Mouse (Mus musculus): ENCODE measurements around the gene Metap2. TPM values are rescaled to one million over a fixed set of nuclear protein-coding genes. Genes with fewer than 3 reads are reported as not detected.
A peak's percentile ranks its signal among the peaks of the same experiment; 100 is the strongest.

Metap2 gene
- total RNA-seq, 2 experiments from 2014 or later, result 111 to 126 TPM

DNA sequence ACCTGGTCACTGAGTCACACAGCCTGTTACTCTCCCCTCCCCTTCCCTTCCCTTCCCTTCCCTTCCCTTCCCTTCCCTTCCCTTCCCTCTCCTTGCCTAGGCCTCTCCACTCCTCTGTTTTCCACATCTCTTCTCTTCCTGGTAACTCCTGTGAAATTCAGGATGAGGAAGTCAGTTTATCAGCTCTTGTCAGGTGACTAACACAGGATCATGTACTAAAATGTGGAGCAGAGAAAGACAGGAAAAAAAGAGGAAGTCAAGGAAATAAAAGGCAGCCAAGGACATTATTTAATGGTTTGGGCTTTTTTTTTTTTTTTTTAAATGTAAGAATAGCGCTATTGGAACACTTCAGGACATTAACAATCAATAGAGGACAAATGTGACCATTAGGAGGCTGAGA is 12.1 kb upstream of the Metap2 start:
- Histone ChIP-seq H3K4me3 (no peak overlapping the region), H3K27ac (no peak overlapping the region)
- intact Hi-C loops (cut with DNase I), result no loop called here
- no peak for DNase-seq (ENCODE audit: extremely low spot score in 1 of 2, low spot score in 2 of 2)
- TF ChIP-seq CTCF (IDR thresholded peaks at IDR 0.05), result no peak

DNA sequence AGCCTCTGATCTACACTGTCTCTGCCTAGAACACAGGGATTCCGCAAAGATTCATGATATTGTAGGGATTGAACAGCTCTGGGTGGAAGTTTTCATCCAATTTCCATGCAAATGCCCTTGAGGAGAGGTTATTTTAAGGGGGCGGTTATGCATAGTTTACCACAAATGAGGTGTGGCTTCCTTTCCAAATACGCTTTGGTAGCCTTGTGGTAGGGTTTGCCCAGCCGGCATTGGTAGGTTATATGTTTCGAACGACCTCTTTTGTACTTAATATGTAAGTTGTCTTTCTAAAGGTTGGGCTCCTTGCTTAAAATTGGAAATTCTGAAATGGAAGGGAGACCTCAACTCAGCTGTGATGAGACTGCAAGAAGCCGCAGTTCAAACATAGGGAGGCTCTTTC is 11.6 kb upstream of the Metap2 start:
- Histone ChIP-seq H3K27ac (no peak overlapping the region), H3K4me3 (no peak overlapping the region)
- TF ChIP-seq CTCF (IDR thresholded peaks at IDR 0.05), result no peak
- intact Hi-C loops (cut with DNase I), result no loop called here
- no peak for DNase-seq (ENCODE audit: extremely low spot score in 1 of 2, low spot score in 2 of 2)

DNA sequence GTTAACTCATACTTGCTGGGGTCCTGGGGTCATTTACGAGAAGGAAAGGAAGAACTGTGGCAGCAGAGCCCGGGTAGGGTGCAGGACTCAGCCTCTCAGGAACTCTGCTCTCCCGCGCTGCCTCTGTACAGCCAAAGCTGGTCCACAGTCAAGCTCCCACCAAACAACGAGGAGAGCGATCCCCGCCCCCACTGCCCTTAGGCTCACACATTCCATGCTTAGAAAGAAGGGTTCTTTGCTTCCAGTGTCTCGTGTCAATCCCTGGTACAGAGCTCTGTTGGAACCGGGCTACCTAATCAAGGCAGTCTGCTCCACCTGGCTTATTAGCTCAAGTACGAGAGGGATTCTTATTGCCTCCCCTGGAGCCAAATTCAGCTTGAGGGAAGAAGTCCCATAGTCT is 10.5 kb upstream of the Metap2 start:
- no peak for TF ChIP-seq CTCF (IDR thresholded peaks at IDR 0.05)
- Histone ChIP-seq H3K4me3 (no peak overlapping the region), H3K27ac (no peak overlapping the region)
- intact Hi-C loops (cut with DNase I), result no loop called here
- DNase-seq (ENCODE audit: extremely low spot score in 1 of 2, low spot score in 2 of 2), result no peak

DNA sequence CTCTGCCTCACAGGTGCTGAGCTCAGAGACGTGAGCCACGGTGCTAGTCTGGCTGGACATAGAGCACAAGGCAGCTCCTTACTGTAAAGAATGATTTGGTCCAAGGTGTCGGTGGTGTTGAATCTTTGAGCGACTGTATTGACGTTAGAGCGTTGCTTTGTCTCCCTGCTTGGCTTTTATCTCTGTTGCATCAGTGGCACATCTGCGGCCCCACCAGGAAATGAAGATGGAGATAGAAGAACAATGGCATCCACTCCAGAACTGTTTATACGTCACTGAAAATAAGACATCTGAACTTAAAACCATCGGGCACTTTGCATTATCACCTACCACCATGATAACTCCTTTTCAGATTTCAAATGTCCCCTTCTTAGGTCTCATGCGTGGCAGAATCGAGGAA is 3.0 kb upstream of the Metap2 start:
- Histone ChIP-seq H3K4me3 (no peak overlapping the region), H3K27ac (no peak overlapping the region)
- DNase-seq (ENCODE audit: extremely low spot score in 1 of 2, low spot score in 2 of 2), result no peak
- no peak for TF ChIP-seq CTCF (IDR thresholded peaks at IDR 0.05)
- intact Hi-C loops (cut with DNase I), result no loop called here

DNA sequence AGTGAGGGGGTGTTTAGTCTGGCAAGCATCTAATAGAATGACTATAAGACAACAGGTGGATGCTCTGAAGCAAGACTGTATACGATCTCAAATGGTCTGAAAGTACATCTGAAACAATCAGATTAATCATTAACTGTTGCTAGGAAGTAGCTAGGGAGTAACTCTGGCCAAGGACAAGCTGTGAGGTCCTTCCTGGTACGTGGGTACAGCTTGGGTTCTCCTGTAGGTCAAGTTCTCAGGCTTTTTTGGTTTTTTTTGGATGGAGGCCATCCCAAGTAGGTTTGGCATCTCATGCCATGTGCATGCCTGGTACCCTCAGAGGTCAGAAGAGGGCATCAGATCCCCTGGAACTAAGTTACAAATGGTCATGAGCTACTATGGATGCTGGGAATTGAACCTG is 2.4 kb upstream of the Metap2 start:
- Histone ChIP-seq H3K27ac (no peak overlapping the region), H3K4me3 (no peak overlapping the region)
- intact Hi-C loops (cut with DNase I), result no loop called here
- no peak for TF ChIP-seq CTCF (IDR thresholded peaks at IDR 0.05)
- no peak for DNase-seq (ENCODE audit: extremely low spot score in 1 of 2, low spot score in 2 of 2)

DNA sequence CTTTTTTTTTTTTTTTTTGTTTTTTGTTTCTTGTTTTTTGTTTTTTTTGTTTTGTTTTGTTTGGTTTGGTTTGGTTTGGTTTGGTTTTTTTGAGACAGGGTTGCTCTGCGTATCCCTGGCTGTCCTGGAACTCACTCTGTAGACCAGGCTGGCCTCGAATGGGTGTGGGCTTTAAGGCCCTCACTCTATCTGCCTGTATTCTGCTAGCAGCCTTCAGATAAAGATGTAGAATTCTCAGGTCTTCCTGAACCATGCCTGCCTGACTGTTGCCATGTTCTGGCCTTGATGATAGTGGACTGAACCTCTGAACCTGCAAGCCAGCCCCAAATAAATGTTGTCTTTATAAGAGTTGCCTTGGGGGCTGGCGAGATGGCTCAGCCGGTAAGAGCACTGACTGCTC is 4.3 kb downstream of the Metap2 start:
- TF ChIP-seq CTCF (IDR thresholded peaks at IDR 0.05), result no peak
- no peak for DNase-seq (ENCODE audit: extremely low spot score in 1 of 2, low spot score in 2 of 2)
- H3K27ac ChIP-seq, result no peak overlapping the region
- intact Hi-C loops (cut with DNase I), result no loop called here
- H3K4me3 ChIP-seq, result no peak overlapping the region

DNA sequence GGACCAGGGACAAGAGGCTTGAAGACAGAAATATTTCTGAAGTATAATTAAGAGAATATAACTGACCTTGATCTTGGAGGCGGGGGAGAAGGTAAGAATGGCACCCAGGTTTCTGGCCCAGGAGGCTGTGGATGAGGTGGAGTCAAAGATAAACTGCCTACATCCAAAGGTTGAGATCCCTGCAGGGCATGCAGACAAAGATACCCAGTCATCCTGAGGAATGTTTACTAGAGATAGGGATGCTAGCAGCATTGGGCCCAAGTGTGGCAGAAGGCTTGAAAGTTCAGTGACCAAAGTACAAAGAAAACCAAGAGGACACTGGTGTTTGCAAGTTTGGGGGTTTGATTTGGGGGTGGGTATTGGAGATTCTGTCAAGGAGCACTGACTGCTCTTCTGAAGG is 5.9 kb downstream of the Metap2 start:
- no peak overlapping the region for H3K4me3 ChIP-seq
- no peak for TF ChIP-seq CTCF (IDR thresholded peaks at IDR 0.05)
- H3K27ac ChIP-seq, result no peak overlapping the region
- intact Hi-C loops (cut with DNase I), result no loop called here
- no peak for DNase-seq (ENCODE audit: extremely low spot score in 1 of 2, low spot score in 2 of 2)

DNA sequence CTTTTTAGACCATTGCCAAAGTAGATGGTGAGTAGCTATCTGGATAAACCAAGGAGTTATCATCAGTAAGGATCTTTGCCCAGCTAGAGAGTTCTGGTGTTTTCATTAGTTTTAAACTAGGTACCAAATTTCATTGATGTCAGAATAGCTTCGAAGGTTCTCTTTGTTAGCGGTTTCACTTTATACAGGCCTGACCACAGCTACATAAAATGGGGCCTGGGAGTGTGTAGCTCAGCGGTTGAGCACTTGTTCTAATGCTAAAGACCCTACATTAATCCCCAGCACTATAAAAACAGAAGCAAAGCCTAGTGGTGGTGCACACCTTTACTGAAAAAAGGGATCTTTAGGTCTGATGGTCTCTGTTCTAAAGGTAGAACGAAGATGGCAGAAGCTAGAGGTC is 6.3 kb downstream of the Metap2 start:
- H3K4me3 ChIP-seq, result no peak overlapping the region
- intact Hi-C loops (cut with DNase I), result no loop called here
- TF ChIP-seq CTCF (IDR thresholded peaks at IDR 0.05), result no peak
- no peak for DNase-seq (ENCODE audit: extremely low spot score in 1 of 2, low spot score in 2 of 2)
- H3K27ac ChIP-seq, result no peak overlapping the region

DNA sequence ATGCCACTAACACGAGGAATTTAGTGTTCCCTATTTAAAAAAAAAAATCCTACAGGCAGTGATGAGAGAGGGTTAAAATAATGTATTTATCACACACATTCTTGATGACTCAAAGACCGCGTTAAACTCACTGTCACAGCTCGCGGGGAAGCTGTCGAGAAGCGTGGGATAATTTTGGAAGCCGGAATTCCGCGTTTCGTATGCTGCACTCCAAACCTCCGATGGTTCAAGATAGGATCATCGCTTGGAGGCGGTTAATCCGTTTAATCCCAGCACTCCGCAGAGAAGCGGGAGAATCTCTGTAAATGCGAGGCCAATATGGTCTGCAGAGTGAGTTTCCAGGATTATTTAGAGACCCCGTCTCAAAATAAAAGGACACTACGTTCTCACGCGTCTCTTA is 6.9 kb downstream of the Metap2 start:
- peak; percentile 58 to 64 for DNase-seq (ENCODE audit: extremely low spot score in 1 of 2, low spot score in 2 of 2)
- TF ChIP-seq CTCF (IDR thresholded peaks at IDR 0.05), result no peak
- peak overlapping the region; percentile 86 for H3K4me3 ChIP-seq
- H3K27ac ChIP-seq, result peak overlapping the region; percentile 92
- intact Hi-C loops (cut with DNase I), result loop anchor here (5.0 kb wide), 1 partner anchor 82 kb away; no protein-coding TSS in a partner anchor

DNA sequence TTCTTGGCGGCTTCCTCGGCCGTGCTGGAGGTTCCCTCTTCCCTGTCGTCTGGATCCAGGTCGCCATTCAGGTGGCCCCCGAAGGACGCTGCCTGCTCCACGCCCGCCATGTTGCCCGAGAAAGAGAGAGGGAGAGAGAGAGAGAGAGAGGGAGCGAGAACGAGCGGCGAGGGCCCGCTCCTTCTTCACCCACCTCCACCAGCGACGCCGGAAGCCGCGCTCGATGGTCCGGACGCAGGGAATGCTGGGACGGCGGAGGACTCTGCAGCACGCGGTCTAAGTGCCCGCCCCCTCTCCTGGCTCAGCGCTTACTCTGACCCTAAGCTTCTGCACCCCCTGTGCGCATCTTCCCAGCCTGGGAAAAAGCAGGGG is 7.3 kb downstream of the Metap2 start:
- peak; percentile 90 to 92 for DNase-seq (ENCODE audit: extremely low spot score in 1 of 2, low spot score in 2 of 2)
- intact Hi-C loops (cut with DNase I), result loop anchor here (5.0 kb wide), 1 partner anchor 83 kb away; no protein-coding TSS in a partner anchor
- no peak for TF ChIP-seq CTCF (IDR thresholded peaks at IDR 0.05)
- H3K27ac ChIP-seq, result peak overlapping the region; percentile 92
- H3K4me3 ChIP-seq, result peak overlapping the region; percentile 86

DNA sequence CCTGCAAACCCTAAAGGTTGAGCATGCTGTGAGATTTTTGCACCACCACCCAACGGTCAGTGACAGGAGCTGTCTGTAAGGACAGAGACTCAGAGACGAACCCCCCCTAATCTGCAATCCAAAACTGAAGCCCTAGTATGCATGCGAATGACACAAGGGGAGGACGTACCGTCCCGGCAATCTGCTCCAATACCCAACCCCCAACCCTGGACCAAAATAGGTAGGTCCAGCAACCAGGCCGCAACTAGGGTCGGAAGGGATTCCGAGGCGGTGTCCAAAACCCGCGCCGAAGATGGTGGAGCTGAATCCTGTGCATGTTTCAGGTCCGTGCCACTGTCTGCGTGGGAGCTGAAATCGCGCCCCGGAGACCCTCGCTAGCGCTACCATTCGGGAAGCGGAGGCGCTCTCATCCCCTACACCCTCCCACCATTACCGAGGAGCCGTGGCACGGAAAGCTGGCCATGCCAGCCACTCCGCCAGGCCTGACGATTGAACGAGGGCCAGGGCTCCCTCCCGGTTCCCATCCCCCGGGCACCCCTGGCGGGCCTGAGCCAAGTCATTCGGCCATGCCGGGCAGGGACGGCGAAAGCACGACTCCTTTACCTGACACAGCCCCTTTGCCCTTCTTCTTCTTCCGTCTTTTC is 7.8 kb downstream of the Metap2 start:
- Histone ChIP-seq H3K4me3 (peak overlapping the region; percentile 86), H3K27ac (peak overlapping the region; percentile 92)
- intact Hi-C loops (cut with DNase I), result loop anchor here (5.0 kb wide), 1 partner anchor 83 kb away; no protein-coding TSS in a partner anchor
- peak in 1 of 2 experiments; percentile 9 for DNase-seq (ENCODE audit: extremely low spot score in 1 of 2, low spot score in 2 of 2)
- no peak for TF ChIP-seq CTCF (IDR thresholded peaks at IDR 0.05)

DNA sequence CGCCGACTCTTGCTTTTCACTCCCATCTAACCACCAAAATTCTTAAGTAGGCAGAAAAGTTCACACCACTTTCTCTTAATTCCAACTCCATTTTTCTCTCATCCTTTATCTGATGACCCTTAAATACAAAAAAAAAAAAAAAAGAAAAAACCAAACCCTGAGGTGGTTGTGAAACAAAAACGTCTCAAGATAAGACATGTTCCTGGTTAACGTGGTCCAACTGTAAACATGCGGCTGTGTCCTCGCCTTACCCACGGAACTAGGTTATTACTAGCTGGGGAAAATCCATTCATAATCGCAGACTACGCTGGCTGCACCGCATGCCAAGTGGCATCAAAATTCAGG is 8.3 kb downstream of the Metap2 start:
- intact Hi-C loops (cut with DNase I), result loop anchor here (5.0 kb wide), 1 partner anchor 84 kb away; no protein-coding TSS in a partner anchor

DNA sequence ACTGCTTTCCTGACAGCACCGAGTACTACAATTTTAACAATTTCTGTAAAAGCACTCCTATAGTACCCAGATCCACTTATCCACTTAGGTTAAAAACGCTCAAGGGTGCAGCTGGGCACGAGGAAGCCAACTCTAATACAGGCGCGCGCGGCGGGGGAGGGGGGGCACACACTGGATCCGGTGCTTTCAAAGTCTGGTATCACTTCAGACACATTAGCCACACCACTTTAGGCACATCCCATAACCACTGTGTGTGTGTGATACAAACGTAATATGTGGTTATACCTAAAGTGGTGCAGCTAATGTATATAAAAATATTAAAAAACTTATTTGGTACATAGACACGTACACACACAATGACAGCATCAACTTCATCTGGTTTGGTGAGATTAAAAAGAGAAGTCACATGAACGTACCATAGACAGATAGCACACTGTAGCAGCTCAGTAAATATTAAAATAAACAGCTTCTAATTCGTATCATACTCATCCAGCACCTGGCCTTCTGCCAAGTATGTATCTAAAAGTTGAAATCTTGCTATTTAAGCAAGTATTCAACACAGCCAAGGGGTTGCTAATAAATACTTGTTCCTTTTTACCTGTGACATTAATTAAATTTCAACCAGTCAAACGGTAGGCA is 10.9 kb downstream of the Metap2 start:
- Histone ChIP-seq H3K4me3 (no peak overlapping the region), H3K27ac (no peak overlapping the region)
- intact Hi-C loops (cut with DNase I), result loop anchor here (5.0 kb wide), 1 partner anchor 86 kb away; no protein-coding TSS in a partner anchor
- no peak for TF ChIP-seq CTCF (IDR thresholded peaks at IDR 0.05)
- DNase-seq (ENCODE audit: extremely low spot score in 1 of 2, low spot score in 2 of 2), result no peak

More for the DNA sequence above, 8.3 kb downstream of the Metap2 start:
- Histone ChIP-seq H3K4me3 (peak overlapping the region; percentile 86), H3K27ac (peak overlapping the region; percentile 92; the same call in 1 of the 2 replicates)
- TF ChIP-seq CTCF (IDR thresholded peaks at IDR 0.05), result no peak
- DNase-seq (ENCODE audit: extremely low spot score in 1 of 2, low spot score in 2 of 2), result no peak

Data from left cerebral cortex, adult 2 months (tissue).